Mouse (Mus musculus) cerebellum, adult 8-10 months (tissue): ENCODE data around the gene Olfr164.

ENCODE experiments used
- DNase-seq: peaks from one replicate; pipeline ENCODE4 v3.0.0; 2022

Olfr164 gene

GRCm38 (mm10) chr16:19313964-19314363 is at the start of gene Olfr164:
Gene Olfr164, minus strand, starts transcription at chr16:19314064.
- DNase-seq: no peak

DNA sequence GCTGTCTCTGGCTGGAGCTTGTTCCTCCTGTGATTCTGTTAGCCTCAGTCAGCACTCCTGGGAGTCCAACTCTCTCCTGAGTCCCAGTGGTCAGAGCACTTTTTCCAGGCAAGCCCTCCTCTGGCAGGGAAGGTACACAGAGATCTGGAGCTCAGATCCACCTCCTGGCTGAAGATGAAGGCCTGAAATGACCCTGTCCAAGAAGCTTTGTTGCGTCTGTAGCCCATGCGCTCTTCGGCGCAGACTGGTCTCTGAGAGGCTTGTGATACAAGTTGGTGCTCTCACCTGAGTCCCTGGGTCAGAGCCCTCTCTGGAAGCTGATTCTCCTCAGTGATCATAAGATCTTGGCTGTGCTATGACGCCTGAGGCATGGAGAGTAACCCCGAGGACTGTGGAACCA is 35.2 kb upstream of the Olfr164 start:
- no peak for DNase-seq

DNA sequence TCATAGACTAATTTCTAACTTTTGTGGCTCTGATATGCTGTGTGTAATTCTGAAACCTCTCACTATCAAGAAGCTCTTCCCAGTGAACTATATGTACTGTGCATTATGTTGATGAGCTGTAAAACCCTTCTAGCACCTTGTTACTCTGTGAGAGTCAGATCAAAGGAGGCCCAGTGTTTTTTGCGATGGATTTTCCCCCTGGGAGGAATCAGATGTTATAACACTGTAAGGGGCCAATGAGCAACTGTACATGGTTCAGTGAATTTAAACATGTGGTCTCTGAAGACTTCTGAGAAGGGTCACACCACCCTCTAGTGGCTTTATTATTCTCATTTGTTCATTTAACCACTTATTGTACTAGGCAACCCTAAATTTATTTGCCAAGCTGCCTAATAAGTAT is 50.6 kb downstream of the Olfr164 start:
- no peak for DNase-seq

GRCm38 (mm10) chr16:19260780-19261179 is 53.1 kb downstream of the Olfr164 start:
- no peak for DNase-seq

GRCm38 (mm10) chr16:19245835-19246234 is 68.0 kb downstream of the Olfr164 start:
- DNase-seq: no peak

DNA sequence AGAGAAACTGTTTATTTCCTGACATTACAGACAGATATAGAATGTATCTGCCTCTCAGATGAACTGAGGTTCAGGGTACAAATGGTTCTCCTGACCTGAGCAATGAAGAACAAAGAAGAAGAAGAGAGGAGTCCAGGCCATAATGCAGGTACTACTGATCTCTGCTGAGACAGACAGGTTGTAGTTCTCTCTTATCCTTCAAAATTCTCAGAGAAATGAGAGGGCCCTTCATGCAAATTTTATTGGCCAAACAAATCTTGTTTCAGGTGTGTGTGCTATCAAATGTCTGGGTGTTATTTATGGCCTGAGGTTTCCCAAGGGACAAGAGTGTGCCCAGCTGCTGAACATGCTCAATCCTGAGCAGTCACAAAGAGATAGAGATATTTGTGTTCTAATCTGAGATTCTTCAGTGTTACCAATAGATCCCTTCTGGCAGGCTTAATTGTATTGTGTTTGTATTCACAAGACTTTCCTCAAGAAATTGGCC is 72.3 kb downstream of the Olfr164 start:
- no peak for DNase-seq

GRCm38 (mm10) chr16:19240792-19241538 is 72.9 kb downstream of the Olfr164 start:
- DNase-seq: no peak

DNA sequence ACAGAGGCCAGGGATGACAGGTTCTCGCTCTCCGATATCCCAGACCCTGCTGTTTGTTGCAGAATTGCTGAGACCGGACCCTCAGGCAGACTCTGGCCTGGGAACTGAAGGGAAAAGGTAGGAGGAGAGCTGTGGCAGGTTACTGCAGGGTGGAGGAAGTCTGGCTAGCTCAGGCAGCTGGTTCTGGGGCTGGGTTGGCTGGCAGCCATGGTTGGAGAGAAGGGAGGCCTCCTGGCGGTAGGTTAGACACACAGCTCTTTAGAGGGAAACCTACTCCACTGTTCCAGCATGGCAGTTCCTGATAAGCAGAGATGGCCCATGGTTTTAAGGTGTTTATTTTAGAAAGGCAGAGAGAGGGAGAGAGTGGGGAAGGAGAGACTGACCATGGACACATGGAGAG is 77.1 kb downstream of the Olfr164 start:
- DNase-seq: no peak
